Mouse (Mus musculus): Measurements from ENCODE around the gene Sdcbp2. TPM values are rescaled to one million over a fixed set of nuclear protein-coding genes. Genes with fewer than 3 reads are reported as not detected.
"Not testable (repeated sequence)": the region's sequence is repeated elsewhere in the genome, so short reads cannot be mapped to it uniquely, and the experiment has no call there.

Gene Sdcbp2
- polyA plus RNA-seq, 1 experiment from 2014 or later, result 0.59 TPM

DNA sequence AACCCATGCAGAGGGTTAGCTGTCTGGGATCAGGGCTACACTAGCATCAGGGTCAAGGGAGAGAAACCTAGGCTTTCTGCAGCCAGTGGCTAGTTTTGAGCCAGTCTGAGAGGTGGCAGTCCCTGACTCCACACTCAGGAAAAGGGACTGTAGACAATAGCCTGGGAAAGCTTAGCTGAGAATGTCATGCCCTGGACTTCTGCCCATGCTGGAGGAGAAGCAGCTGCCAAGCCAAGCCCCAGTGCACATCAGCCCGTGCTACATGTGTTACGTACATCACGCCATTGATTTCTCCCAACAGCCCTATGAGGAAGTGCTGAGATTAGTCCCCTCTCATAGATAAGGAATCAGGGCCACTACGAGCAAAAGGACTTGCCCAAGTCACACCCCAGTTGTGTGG is 29.7 kb downstream of the Sdcbp2 start:
- no peaks in the 10 kb centered on the region for H3K9me3 ChIP-seq (replicated peaks; ENCODE audit: control insufficient read depth, low read length)
- no peak for ATAC-seq (replicated peaks; ENCODE audit: insufficient number of reproducible peaks, low FRiP score, low TSS enrichment, low read depth)
- H3K4me3 ChIP-seq (ENCODE audit: low read depth, low read length), result no peak overlapping the region
- no peaks in the 10 kb centered on the region for H3K36me3 ChIP-seq (replicated peaks; ENCODE audit: control insufficient read depth, insufficient read depth, low read depth, low read length)
- H3K27me3 ChIP-seq (ENCODE audit: control insufficient read depth, insufficient read depth, low read length), result no peaks in the 10 kb centered on the region
- no peak overlapping the region for H3K4me2 ChIP-seq (ENCODE audit: low read depth, low read length)
- no peak overlapping the region for H3K9ac ChIP-seq (replicated peaks; ENCODE audit: low read length)
- no peak for DNase-seq (ENCODE audit: low spot score)
- H3K27ac ChIP-seq (replicated peaks; ENCODE audit: low read depth, low read length), result no peak overlapping the region
- 75% methylated on average over 4 of the region's 4 CpGs for WGBS
- H3K4me1 ChIP-seq (ENCODE audit: control insufficient read depth, insufficient read depth, low read length), result no peaks in the 10 kb centered on the region

DNA sequence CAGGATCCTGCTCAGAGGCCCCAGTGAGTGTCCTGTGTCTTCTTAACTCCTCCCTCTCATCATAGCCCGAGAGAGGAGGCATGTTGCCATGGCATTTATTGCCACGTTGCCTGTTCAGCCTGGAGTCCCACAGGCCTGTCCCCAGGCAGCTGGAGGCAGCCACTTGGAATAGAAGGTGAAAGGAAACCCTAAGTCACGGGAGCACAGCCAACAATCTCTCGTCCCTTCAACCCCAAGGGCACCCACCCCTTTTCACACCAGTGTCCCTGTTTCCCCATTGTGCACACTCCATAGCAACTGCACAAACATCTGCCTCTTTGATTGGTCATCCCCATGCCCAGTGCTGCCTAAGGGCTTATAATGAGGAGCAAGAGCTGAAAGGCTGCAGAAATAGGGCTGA is 31.2 kb downstream of the Sdcbp2 start:
- Histone ChIP-seq H3K27ac (replicated peaks; ENCODE audit: low read depth, low read length) (no peak overlapping the region), H3K9ac (replicated peaks; ENCODE audit: low read length) (no peak overlapping the region), H3K4me1 (ENCODE audit: control insufficient read depth, insufficient read depth, low read length) (no peaks in the 10 kb centered on the region), H3K27me3 (ENCODE audit: control insufficient read depth, insufficient read depth, low read length) (no peaks in the 10 kb centered on the region), H3K9me3 (replicated peaks; ENCODE audit: control insufficient read depth, low read length) (no peaks in the 10 kb centered on the region), H3K36me3 (replicated peaks; ENCODE audit: control insufficient read depth, insufficient read depth, low read depth, low read length) (no peaks in the 10 kb centered on the region), H3K4me2 (ENCODE audit: low read depth, low read length) (no peak overlapping the region), H3K4me3 (ENCODE audit: low read depth, low read length) (no peak overlapping the region)
- 44% methylated on average over 4 of the region's 4 CpGs for WGBS
- ATAC-seq (replicated peaks; ENCODE audit: insufficient number of reproducible peaks, low FRiP score, low TSS enrichment, low read depth), result peak; percentile 63
- DNase-seq (ENCODE audit: low spot score), result no peak

DNA sequence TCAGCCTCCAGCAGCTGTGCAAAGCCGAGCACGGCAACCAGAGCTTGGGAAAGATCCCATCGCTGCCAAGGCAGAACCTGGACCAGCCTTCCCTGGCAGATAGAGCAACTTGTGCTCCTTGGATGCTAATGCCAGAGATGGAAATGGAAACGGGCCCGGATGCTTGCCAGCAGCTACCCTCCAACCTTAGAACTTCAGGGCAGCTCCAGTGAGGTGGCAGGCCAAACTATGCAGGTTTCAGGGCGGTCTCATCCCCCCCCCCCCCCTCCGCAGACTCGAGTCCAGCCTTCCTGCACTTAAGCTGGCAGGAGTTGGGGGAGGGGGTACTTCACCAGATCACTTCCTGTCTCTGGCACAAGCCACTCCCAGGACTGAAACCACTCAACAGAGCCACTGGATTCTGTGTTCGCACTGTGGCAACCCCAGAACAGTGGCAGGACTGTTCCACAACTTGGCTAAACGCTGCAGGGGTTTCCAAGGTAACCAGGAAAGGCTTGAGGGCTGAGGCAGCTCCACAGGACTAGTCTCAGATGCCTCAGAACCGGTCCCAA is 33.1 kb downstream of the Sdcbp2 start:
- Histone ChIP-seq H3K9ac (replicated peaks; ENCODE audit: low read length) (no peak overlapping the region; the same call in 1 of the 2 replicates), H3K36me3 (replicated peaks; ENCODE audit: control insufficient read depth, insufficient read depth, low read depth, low read length) (no peaks in the 10 kb centered on the region), H3K27me3 (ENCODE audit: control insufficient read depth, insufficient read depth, low read length) (no peaks in the 10 kb centered on the region), H3K27ac (replicated peaks; ENCODE audit: low read depth, low read length) (no peak overlapping the region), H3K4me1 (ENCODE audit: control insufficient read depth, insufficient read depth, low read length) (no peaks in the 10 kb centered on the region), H3K9me3 (replicated peaks; ENCODE audit: control insufficient read depth, low read length) (no peaks in the 10 kb centered on the region), H3K4me3 (ENCODE audit: low read depth, low read length) (no peak overlapping the region), H3K4me2 (ENCODE audit: low read depth, low read length) (no peak overlapping the region)
- DNase-seq (ENCODE audit: low spot score) (peak; percentile 63), ATAC-seq (replicated peaks; ENCODE audit: insufficient number of reproducible peaks, low FRiP score, low TSS enrichment, low read depth) (peak; percentile 75)
- 40% methylated on average over 10 of the region's 11 CpGs for WGBS

DNA sequence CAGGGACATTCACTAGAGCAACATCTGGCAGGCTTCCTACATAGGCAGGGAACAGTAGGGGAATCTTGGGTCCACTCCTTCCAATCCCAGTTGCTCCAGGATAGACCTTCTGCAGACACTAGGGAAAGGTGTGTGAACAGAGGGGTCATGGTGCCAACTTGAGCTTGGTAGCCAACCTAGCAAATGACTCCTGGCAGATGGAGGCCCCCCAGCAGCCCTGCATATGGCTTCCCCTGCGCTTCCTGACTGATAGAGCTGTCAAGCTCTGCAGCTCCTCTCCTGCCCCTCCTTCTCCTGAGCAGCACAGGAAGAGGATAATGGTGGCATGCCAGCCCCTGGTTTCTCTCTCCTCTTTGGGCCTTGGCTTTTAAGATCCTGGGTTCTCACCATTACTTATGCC is 36.0 kb downstream of the Sdcbp2 start:
- 71% methylated on average over 1 of the region's 1 CpGs for WGBS

DNA sequence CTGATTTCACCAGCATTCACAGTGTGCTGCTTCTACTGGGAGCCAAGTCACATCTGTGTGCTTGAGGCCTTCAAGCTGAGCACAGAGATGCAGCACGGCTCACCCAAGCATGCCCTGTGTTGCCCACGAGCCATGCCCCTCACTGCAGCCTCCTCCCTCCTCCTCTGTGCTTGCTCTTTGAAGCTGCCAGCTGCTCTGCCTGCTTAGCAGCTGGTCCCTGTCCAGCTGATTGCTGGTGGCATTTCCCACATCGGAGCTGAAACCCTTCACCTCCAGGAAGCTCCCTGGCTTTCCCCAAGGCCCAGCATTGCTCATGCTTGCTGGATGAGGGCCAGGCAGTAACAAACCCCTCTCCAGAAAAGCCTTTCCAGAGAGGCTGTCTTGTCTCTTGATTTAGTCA is 37.6 kb downstream of the Sdcbp2 start:
- 52% methylated on average over 3 of the region's 3 CpGs for WGBS
- no peaks in the 10 kb centered on the region for H3K27me3 ChIP-seq (ENCODE audit: control insufficient read depth, insufficient read depth, low read length)
- no peak overlapping the region for H3K9ac ChIP-seq (replicated peaks; ENCODE audit: low read length)
- no peaks in the 10 kb centered on the region for H3K4me1 ChIP-seq (ENCODE audit: control insufficient read depth, insufficient read depth, low read length)
- ATAC-seq (replicated peaks; ENCODE audit: insufficient number of reproducible peaks, low FRiP score, low TSS enrichment, low read depth) (no peak), DNase-seq (ENCODE audit: low spot score) (peak; percentile 3)
- H3K4me3 ChIP-seq (ENCODE audit: low read depth, low read length), result no peak overlapping the region
- H3K27ac ChIP-seq (replicated peaks; ENCODE audit: low read depth, low read length), result no peak overlapping the region
- no peak overlapping the region for H3K4me2 ChIP-seq (ENCODE audit: low read depth, low read length)
- H3K9me3 ChIP-seq (replicated peaks; ENCODE audit: control insufficient read depth, low read length), result no peaks in the 10 kb centered on the region
- no peaks in the 10 kb centered on the region for H3K36me3 ChIP-seq (replicated peaks; ENCODE audit: control insufficient read depth, insufficient read depth, low read depth, low read length)

More for the DNA sequence above, 36.0 kb downstream of the Sdcbp2 start:
- DNase-seq (ENCODE audit: low spot score) (no peak), ATAC-seq (replicated peaks; ENCODE audit: insufficient number of reproducible peaks, low FRiP score, low TSS enrichment, low read depth) (no peak)
- H3K27me3 ChIP-seq (ENCODE audit: control insufficient read depth, insufficient read depth, low read length), result no peaks in the 10 kb centered on the region
- no peak overlapping the region for H3K9ac ChIP-seq (replicated peaks; ENCODE audit: low read length)
- no peak overlapping the region for H3K4me3 ChIP-seq (ENCODE audit: low read depth, low read length)
- no peaks in the 10 kb centered on the region for H3K9me3 ChIP-seq (replicated peaks; ENCODE audit: control insufficient read depth, low read length)
- H3K4me1 ChIP-seq (ENCODE audit: control insufficient read depth, insufficient read depth, low read length), result no peaks in the 10 kb centered on the region
- no peak overlapping the region for H3K27ac ChIP-seq (replicated peaks; ENCODE audit: low read depth, low read length)
- no peak overlapping the region for H3K4me2 ChIP-seq (ENCODE audit: low read depth, low read length)
- H3K36me3 ChIP-seq (replicated peaks; ENCODE audit: control insufficient read depth, insufficient read depth, low read depth, low read length), result no peaks in the 10 kb centered on the region

DNA sequence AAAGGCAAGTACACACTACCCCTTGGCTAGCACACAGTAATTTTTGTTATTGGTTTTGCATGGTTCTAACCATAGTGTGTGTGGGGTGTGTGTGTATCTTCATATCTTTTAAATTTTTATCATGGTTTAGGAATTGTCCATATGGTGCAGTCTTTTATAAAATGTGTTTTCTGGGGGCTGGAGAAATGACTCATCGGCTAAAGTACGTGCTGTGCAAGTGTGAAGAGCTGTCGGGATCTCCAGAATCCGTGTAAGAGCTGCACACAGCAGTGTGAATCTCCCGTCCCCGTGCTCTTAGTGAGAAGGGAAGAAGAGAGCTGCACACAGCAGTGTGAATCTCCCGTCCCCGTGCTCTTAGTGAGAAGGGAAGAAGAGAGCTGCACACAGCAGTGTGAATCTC is 43.4 kb downstream of the Sdcbp2 start:
- H3K4me1 ChIP-seq (ENCODE audit: control insufficient read depth, insufficient read depth, low read length); H3K27me3 ChIP-seq (ENCODE audit: control insufficient read depth, insufficient read depth, low read length); H3K9me3 ChIP-seq (replicated peaks; ENCODE audit: control insufficient read depth, low read length); H3K4me3 ChIP-seq (ENCODE audit: low read depth, low read length); H3K9ac ChIP-seq (replicated peaks; ENCODE audit: low read length); H3K36me3 ChIP-seq (replicated peaks; ENCODE audit: control insufficient read depth, insufficient read depth, low read depth, low read length); H3K27ac ChIP-seq (replicated peaks; ENCODE audit: low read depth, low read length); H3K4me2 ChIP-seq (ENCODE audit: low read depth, low read length); ATAC-seq (replicated peaks; ENCODE audit: insufficient number of reproducible peaks, low FRiP score, low TSS enrichment, low read depth); DNase-seq (ENCODE audit: low spot score): not testable (repeated sequence)
- WGBS, result 82% methylated on average over 6 of the region's 8 CpGs

DNA sequence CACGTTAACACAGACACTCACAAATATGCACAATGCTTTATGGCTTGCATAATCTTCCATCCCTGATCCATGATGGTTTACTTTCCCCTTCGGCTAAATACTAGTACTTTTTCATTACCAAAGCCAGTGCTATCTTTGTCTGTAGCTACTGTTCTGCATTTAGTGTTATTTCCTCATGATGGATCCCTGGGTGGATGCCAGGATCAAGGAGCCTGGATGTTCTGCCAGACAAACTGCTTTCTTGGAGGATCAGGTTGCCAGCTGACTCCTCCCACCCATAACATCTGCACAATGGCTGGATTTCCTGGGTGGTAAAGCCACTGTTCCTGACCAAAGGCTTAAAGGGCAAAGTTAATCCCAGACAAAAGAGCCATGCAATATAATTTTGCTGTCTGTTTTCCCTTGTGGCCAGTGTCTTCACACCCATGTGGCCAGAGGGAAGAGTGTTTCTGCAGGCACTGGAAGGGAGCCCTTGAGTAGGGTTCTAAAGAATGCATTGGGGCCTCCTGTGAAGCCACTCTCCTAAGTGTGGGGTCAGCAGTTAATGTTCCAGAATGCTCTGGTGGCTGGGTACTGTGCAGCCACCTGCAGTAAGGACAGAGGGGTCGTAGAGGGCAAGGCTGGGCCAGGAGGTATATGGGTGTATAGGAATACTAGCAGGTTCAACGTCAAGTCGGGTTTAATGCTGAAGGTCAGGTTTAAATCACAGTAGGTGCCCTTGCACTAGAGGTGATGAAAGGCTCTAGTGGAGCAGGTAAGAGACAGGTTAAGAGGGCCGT is 44.3 kb downstream of the Sdcbp2 start:
- H3K27me3 ChIP-seq (ENCODE audit: control insufficient read depth, insufficient read depth, low read length), result no peaks in the 10 kb centered on the region
- no peak overlapping the region for H3K4me3 ChIP-seq (ENCODE audit: low read depth, low read length)
- no peak overlapping the region for H3K27ac ChIP-seq (replicated peaks; ENCODE audit: low read depth, low read length)
- H3K4me1 ChIP-seq (ENCODE audit: control insufficient read depth, insufficient read depth, low read length), result no peaks in the 10 kb centered on the region
- no peak for DNase-seq (ENCODE audit: low spot score)
- no peaks in the 10 kb centered on the region for H3K9me3 ChIP-seq (replicated peaks; ENCODE audit: control insufficient read depth, low read length)
- H3K36me3 ChIP-seq (replicated peaks; ENCODE audit: control insufficient read depth, insufficient read depth, low read depth, low read length), result no peaks in the 10 kb centered on the region
- ATAC-seq (replicated peaks; ENCODE audit: insufficient number of reproducible peaks, low FRiP score, low TSS enrichment, low read depth), result no peak
- H3K4me2 ChIP-seq (ENCODE audit: low read depth, low read length), result no peak overlapping the region
- 75% methylated on average over 6 of the region's 6 CpGs for WGBS
- H3K9ac ChIP-seq (replicated peaks; ENCODE audit: low read length), result no peak overlapping the region

DNA sequence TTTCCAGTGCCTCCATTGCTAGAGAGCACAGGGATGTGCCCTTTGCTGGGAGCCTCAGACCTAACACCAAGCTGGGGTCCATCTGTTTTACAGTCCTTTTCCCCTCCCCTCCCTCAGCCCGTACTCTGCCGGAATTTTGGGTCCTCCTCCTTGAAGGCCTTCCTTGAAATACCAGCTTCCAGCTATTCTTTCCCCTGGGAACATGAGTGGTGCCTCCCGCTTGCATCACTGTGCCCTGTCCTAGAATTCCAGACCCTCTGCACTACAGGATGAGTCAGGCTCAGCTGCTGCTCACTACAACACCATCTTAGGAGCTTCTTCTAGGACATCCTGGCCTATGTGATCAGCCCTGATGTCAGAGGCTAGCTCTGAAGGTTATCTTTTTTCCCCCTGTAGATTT is 51.4 kb downstream of the Sdcbp2 start:
- 63% methylated on average over 3 of the region's 3 CpGs for WGBS
- DNase-seq (ENCODE audit: low spot score), result no peak
- Histone ChIP-seq H3K4me1 (ENCODE audit: control insufficient read depth, insufficient read depth, low read length) (no peaks in the 10 kb centered on the region), H3K9me3 (replicated peaks; ENCODE audit: control insufficient read depth, low read length) (no peaks in the 10 kb centered on the region), H3K36me3 (replicated peaks; ENCODE audit: control insufficient read depth, insufficient read depth, low read depth, low read length) (no peaks in the 10 kb centered on the region), H3K27ac (replicated peaks; ENCODE audit: low read depth, low read length) (no peak overlapping the region), H3K9ac (replicated peaks; ENCODE audit: low read length) (no peak overlapping the region), H3K4me3 (ENCODE audit: low read depth, low read length) (no peak overlapping the region), H3K4me2 (ENCODE audit: low read depth, low read length) (no peak overlapping the region), H3K27me3 (ENCODE audit: control insufficient read depth, insufficient read depth, low read length) (no peaks in the 10 kb centered on the region)
- no peak for ATAC-seq (replicated peaks; ENCODE audit: insufficient number of reproducible peaks, low FRiP score, low TSS enrichment, low read depth)
